Mouse (Mus musculus) spleen, postnatal 36 days (tissue): ENCODE data around the gene Gm8922.
"Not testable (repeated sequence)": the region's sequence is repeated elsewhere in the genome, so short reads cannot be mapped to it uniquely, and the experiment has no call there.

Source experiments
- DNase-seq, 2 experiments: peaks; one replicate each; pipeline ENCODE4 v3.0.0; 2022; ENCODE audit warnings: low spot score in 2 of 2, mixed read lengths in 1 of 2

The Gm8922 gene

GRCm38 (mm10) chr5:11681659-11682058 lies at the start of gene Gm8922:
Gene Gm8922 (plus strand): TSS chr5:11681959.
- not testable (repeated sequence) for DNase-seq
